Mouse (Mus musculus) urinary bladder, postnatal 25 days (tissue): Measurements from ENCODE around the gene Gm17078.
A peak's percentile ranks its signal among the peaks of the same experiment; 100 is the strongest.
"Not testable (repeated sequence)": the region's sequence is repeated elsewhere in the genome, so short reads cannot be mapped to it uniquely, and the experiment has no call there.

Experiments
- DNase-seq: peaks from one replicate; pipeline ENCODE4 v3.0.0; 2022; ENCODE audit warnings: low spot score

Gene Gm17078

GRCm38 (mm10) chr14:51611210-51611609 is at the start of gene Gm17078:
Gm17078 (minus strand) TSS chr14:51611310.
- DNase-seq: no peak

DNA sequence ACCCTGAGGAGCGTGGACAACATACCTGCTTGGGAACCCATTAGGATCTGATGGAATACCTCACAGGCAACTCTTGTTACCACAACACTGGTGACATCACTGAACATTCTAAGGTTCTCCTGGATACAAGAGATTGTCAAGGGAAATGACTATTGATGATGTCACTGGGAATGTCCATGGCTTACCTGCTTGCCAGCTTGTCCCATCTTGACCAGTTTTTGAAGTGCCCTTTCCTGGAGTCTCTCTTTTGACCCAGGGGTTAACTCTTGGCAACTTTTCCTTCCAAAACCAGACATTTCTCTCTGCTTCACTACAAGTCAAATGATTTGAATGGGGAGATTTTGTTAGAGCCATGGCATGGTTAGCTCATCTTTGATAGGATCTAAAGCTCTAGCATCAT is 24.5 kb upstream of the Gm17078 start, which contains the start of gene Gm4181:
TSS of gene Gm4181 (minus strand) at position 101 of the 400 bp plus-strand sequence.
- not testable (repeated sequence) for DNase-seq

DNA sequence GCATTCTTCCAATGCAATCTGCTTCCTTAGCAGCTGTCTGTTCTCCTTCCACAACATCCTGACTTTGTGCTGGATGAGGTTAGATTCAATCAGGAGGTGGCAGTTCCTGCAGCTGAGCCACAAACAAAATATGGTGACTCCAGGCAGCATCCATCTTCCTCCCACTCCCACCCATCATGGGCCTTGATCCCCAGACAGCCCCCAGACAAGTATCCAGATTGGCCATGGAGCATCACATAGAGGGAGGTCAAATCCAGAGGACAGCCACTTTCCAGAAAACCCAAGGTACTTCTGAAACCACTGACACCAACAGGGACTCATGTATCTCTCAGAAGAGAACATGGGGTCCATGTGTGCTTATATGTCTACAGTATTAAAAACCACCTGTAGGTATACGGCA is 21.3 kb upstream of the Gm17078 start:
- DNase-seq: peak; percentile 16

DNA sequence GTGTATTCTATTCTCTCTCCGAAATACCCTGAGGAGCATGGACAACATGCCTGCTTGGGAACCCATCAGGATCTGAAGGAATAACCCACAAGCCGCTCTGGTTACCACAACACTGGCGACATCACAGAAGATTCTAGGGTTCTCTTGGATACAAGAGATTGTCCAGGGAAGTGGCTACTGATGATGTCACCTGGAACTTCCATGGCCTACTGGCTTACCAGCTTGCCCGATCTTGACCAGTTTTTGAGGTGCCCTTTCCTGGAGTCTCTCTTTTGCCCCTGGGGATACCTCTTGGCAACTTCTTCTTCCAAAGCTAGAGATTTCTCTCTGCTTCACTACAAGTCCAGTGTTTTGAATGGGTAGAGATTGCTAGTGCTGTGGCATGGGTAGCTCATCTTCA is 19.1 kb downstream of the Gm17078 start, which contains the start of gene Gm17174:
TSS of gene Gm17174 (minus strand) at position 101 of the 400 bp plus-strand sequence.
- not testable (repeated sequence) for DNase-seq

- not testable (repeated sequence) for DNase-seq
Measured at GRCm38 (mm10) chr14:51573963-51574362, 37.1 kb downstream of the Gm17078 start, which contains the start of gene Gm17175. Gm17175 (minus strand) TSS chr14:51574063.
